Mouse (Mus musculus): ENCODE data around the gene Mapre3.

The Mapre3 gene

GRCm38 (mm10) chr5:30886209-30886608 lies 71.8 kb downstream of the Mapre3 start:
- no peak for DNase-seq

- no peak for DNase-seq
These were observed 72.3 kb downstream of the Mapre3 start for GRCm38 (mm10) chr5:30886731-30887130.

- peak; percentile 81 for DNase-seq
These were observed 72.9 kb downstream of the Mapre3 start for GRCm38 (mm10) chr5:30887331-30887761.

- DNase-seq, result peak; percentile 96
These were observed 73.5 kb downstream of the Mapre3 start for GRCm38 (mm10) chr5:30887858-30888336.

GRCm38 (mm10) chr5:30888337-30889087 lies 74.1 kb downstream of the Mapre3 start, which contains the start of gene Agbl5:
TSS of gene Agbl5 (plus strand) at chr5:30888694.
- DNase-seq, result peak; percentile 95

- peak; percentile 66 for DNase-seq
These were observed 74.8 kb downstream of the Mapre3 start for GRCm38 (mm10) chr5:30889088-30889754.

- no peak for DNase-seq
These were observed 75.9 kb downstream of the Mapre3 start for GRCm38 (mm10) chr5:30890375-30890774.

- DNase-seq, result no peak
These were observed 87.4 kb downstream of the Mapre3 start for GRCm38 (mm10) chr5:30901860-30902259.

GRCm38 (mm10) chr5:30907413-30908059 lies 93.1 kb downstream of the Mapre3 start, which contains the start of gene Ost4:
TSS of gene Ost4 (minus strand) at chr5:30907788.
- DNase-seq, result peak; percentile 98

- no peak for DNase-seq
These were observed 94.2 kb downstream of the Mapre3 start for GRCm38 (mm10) chr5:30908426-30909299.

GRCm38 (mm10) chr5:30909300-30909659 lies 94.8 kb downstream of the Mapre3 start:
- DNase-seq, result peak; percentile 44

- no peak for DNase-seq
These were observed 95.4 kb downstream of the Mapre3 start for GRCm38 (mm10) chr5:30909863-30910262.

- no peak for DNase-seq
These were observed 96.0 kb downstream of the Mapre3 start for GRCm38 (mm10) chr5:30910481-30910880.

- no peak for DNase-seq
These were observed 97.7 kb downstream of the Mapre3 start for GRCm38 (mm10) chr5:30912156-30912555.

- DNase-seq, result peak; percentile 79
These were observed 98.8 kb downstream of the Mapre3 start, which contains the start of gene Emilin1 for GRCm38 (mm10) chr5:30913060-30913841. TSS of gene Emilin1 (plus strand) at chr5:30913402.

GRCm38 (mm10) chr5:30914101-30914635 lies 99.7 kb downstream of the Mapre3 start:
- DNase-seq, result no peak

GRCm38 (mm10) chr5:30914849-30915248 lies 100.4 kb downstream of the Mapre3 start:
- no peak for DNase-seq

- DNase-seq, result no peak
These were observed 101.0 kb downstream of the Mapre3 start for GRCm38 (mm10) chr5:30915456-30915855.
